Mouse (Mus musculus): ENCODE data around the gene Ncbp1.

Ncbp1 gene

DNA sequence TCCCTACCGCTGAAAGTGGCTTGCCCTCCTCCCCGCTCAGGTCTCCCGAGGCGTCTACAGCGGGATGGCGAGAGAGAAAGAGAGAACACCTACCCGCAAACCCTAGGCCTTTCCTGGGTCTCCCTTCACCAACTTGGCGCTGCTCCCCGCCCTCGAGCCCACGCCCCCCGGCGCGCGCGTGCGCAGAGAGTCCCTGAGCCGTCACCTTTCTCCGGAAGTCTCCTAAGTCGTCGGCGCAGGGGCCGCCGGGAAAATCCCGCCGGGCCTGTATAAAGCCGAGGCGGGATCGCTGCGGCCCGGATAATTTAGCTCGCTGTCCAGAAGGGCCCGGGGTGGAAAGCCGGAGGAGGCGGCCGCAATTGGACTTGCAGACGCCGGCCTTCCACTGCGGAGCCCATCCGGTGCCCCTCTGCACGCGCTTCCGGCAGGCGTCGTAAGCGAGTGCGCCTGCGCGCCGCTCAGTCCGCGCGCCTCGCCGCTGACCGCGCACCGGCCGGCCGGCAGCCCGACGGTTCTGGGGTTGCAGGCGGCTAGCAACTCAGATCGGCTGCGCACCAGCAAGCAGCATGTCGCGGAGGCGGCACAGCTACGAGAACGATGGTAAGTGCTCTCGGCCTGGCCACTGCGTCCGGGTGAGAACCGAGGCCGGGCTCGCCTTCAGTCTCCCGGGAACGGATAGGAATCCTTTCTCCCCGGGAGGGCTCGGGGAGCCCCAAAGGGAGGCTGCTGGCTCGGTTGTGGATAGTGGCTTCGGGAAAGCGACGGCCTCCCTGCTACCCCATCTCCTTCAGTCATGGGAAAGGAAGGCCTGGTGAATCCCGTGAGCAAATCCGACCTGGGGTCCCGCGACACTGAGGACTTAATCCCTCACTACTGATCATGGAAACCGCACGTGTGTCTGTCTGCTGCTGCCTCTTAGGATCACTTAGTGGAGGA is at the start of gene Ncbp1, which contains the start of gene Tstd2:
TSS of gene Ncbp1 (plus strand) at position 327 of the 936 bp plus-strand sequence.
TSS of gene Tstd2 (minus strand) at position 408 of the 936 bp plus-strand sequence.
- DNase-seq (ENCODE audit: low read depth, low spot score) = peak; percentile 97

DNA sequence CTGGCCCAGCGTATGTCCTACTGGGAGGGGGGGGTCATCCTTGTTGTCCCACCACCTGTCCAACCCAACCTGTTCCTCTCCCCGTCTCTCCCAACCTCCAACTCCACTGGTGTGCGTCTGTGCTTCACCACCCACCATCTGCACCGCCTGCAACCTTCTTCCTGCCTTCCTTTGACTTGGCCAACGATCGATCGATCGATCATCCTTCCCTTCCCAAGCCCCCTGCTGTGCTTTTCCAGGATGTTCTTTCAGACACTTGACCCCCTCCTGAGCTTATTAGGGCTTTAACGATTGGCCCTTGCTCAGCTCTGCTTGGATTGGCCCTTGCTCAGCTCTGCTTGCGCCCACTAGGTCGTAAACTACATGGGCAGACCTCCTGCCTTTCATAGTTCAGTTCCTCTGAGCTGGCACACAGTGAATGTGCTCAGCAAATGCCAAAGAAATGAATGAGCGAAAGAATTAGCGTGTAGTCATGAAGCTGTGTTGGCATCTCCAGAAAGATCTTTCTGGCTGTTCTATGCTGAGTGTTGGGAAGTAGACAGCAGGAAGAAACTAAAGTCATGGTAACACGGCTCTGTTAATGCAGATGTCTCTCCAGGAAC is 48.8 kb upstream of the Ncbp1 start:
- no peak for DNase-seq (ENCODE audit: low read depth, low spot score)

DNA sequence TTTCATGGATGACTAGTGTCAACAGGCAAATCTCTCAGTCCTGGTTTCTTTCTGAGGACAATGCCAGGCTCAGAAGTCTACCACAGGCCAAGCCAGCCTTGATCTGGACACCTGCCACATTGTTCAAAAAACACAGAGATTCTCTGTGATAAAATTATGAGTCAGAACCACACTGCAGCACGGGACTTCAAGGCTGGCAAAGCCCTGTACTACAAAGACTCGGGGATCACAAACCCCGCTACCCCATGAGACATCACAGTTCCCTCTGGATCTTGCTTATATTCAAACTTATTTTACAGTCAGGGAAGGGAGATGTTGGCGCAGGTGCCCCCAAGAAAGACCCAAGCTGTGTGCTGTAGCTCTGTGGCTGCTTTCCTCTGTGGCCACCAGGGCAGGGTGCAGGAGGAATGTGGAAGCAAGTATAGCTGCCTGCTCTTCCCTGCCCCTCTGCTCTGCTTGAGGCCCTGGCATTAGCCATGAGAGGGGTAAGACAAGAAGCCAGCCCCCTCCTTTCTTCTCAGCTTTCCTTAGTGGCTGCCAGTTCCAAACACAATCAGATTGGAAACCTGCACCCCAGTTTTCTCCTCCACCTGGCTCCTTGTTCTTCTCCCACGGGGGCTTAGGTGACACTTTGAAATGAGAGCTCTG is 45.9 kb upstream of the Ncbp1 start:
- DNase-seq (ENCODE audit: low read depth, low spot score) = no peak

DNA sequence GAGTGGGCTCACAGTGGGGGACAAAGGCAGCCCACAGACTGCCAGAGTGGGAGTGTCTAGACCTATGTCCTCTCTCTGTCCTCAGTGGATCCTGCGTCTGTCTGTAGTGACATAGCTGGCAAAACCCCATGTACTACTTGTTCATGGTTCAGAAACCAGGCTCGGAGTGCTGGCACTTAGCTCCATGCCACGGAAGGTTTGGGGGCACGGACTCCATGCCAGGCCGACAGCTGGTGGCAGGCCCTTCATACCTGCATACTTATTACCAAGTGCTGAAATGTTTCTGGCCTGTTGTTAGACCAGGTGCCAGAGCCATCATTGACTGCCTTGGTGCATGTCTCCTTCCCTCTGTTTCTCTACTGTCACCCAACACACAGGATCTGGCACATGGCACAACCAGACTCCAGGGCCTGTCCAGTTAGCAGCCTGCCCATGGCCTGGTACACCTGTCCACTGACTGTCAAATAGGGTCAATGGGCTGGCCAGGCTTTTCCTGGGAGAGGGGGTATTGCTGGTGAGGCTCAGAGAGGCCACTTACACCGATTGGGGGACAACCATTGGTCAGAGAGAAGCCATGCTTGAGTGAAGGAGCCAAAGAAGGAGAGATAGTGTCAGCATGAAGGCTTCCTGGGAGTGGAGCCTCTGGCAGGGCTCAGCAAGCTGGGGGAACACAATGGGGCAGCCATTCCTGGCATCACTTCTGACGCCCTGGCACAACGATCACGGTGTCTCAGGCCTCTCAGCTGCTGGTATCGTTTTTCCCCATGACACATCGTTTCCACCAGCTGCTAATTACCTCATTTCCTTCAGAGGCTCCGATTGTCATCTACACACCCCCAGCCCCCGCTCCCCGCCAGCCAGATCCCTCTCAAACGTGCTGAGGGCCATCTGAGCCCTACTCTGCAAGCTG is 43.2 kb upstream of the Ncbp1 start:
- DNase-seq (ENCODE audit: low read depth, low spot score) = peak; percentile 76

DNA sequence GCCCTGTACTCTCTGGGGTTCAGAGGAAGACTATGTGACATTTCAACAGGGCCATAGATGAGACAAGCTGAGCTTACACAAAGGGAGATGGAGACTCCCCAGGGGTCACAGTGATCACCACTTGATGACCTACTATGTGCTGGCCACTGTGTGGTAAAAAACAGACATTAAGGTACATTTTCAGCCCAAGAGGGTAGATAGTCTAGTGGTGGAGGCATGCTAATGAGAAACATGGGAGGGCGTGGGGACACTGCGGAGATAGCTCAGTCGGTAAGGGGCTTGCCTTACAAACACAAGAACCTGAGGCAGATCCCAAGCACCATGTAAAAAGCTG is 42.6 kb upstream of the Ncbp1 start:
- no peak for DNase-seq (ENCODE audit: low read depth, low spot score)

- DNase-seq (ENCODE audit: low read depth, low spot score) = no peak
Measured at GRCm38 (mm10) chr4:46096546-46096945, 41.9 kb upstream of the Ncbp1 start.

DNA sequence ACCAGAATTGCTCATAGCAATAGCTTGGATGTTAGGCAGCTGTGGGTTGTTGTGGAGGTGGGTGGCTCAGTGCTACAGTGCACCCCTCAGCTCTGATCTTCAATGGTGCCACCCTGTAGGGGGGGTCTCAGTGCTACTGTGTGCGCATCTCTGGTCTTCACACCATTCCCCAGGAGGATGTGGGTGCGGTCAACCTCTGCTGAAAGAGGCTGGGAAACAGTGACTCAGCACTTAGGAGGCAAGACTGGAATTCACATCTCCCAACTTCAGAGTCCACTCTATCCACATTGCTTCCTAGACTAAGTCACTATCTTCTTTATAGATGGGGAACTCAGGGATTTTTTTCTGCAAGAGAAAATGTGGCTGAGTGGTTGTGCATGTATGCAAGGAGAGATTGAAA is 40.8 kb upstream of the Ncbp1 start:
- peak; percentile 4 for DNase-seq (ENCODE audit: low read depth, low spot score)

GRCm38 (mm10) chr4:46099132-46099531 is 39.3 kb upstream of the Ncbp1 start:
- peak; percentile 9 for DNase-seq (ENCODE audit: low read depth, low spot score)

GRCm38 (mm10) chr4:46100539-46100938 is 37.9 kb upstream of the Ncbp1 start:
- DNase-seq (ENCODE audit: low read depth, low spot score) = no peak

GRCm38 (mm10) chr4:46101211-46101711 is 37.2 kb upstream of the Ncbp1 start:
- no peak for DNase-seq (ENCODE audit: low read depth, low spot score)

- DNase-seq (ENCODE audit: low read depth, low spot score) = no peak
Measured at GRCm38 (mm10) chr4:46102078-46102769, 36.2 kb upstream of the Ncbp1 start.

- no peak for DNase-seq (ENCODE audit: low read depth, low spot score)
Measured at GRCm38 (mm10) chr4:46110084-46110483, 28.3 kb upstream of the Ncbp1 start.

DNA sequence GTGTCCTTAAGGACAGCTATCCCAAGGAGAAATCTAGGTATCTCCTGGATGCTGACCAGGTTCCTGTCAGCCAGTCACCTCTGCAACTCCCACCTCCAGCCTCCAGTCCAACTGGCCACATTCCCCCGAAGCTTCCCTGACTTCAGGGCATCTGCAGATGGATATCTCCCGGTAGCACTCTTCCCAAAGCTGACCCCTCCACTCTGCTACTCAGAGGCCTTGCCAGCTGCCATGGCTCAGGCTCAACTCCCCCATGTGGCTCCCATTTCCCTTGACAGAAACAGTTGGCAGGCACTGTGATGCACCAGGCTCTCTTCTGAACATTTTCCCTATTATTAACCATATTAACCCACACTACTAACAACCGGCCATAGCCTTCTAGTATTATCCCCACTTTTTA is 27.1 kb upstream of the Ncbp1 start:
- DNase-seq (ENCODE audit: low read depth, low spot score) = no peak

- no peak for DNase-seq (ENCODE audit: low read depth, low spot score)
Measured at GRCm38 (mm10) chr4:46115308-46115707, 23.1 kb upstream of the Ncbp1 start.

GRCm38 (mm10) chr4:46116544-46117175 is 21.8 kb upstream of the Ncbp1 start:
- DNase-seq (ENCODE audit: low read depth, low spot score) = no peak

- DNase-seq (ENCODE audit: low read depth, low spot score) = no peak
Measured at GRCm38 (mm10) chr4:46117536-46117935, 20.9 kb upstream of the Ncbp1 start.

DNA sequence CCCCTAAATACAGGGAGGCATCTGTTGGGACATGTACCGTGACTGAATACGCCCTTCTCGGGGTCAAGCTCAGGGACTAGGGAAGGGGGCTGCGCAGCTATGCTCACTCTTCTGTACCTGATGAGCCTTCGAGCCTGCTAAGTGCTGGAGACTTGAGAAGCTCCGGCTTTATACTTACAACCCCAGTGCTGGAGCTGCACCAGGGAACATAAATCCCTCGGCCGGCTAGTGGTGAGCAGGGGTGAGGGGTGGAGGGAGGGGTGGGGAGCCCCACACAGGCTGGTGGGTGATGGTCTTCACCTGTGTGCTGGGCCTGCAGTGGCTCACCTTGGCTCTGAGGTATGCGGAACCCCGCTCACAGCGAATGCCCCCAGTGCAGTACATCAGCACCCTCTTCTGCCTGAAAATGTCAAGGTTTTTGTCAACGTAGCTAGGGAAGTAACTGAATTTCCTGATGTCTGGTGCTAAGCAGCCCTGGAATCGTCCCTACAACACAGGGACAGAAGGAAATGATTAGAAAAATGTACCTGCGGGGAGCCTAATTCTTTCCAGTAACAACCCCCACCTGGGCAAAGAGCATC is 18.8 kb upstream of the Ncbp1 start:
- no peak for DNase-seq (ENCODE audit: low read depth, low spot score)

GRCm38 (mm10) chr4:46120767-46121166 is 17.6 kb upstream of the Ncbp1 start:
- no peak for DNase-seq (ENCODE audit: low read depth, low spot score)

DNA sequence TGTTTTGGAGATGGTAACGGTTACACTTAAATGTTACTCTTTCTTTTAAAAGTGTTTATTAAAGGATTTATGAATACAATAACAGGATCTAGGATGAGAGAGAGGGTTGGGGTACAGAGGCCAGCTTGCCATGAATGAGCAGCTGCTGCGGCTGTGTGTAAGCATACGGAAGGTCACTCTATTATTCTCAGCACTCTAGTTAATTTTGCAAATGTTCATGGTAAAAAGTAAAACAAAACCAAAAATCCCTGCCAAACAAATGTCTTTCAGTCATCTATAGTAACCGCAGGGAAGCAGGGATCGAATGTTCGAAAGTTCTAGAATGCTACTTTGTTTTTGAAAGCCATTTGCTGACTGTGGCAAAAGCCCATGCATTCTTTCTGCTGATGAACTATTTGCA is 15.1 kb upstream of the Ncbp1 start:
- no peak for DNase-seq (ENCODE audit: low read depth, low spot score)

DNA sequence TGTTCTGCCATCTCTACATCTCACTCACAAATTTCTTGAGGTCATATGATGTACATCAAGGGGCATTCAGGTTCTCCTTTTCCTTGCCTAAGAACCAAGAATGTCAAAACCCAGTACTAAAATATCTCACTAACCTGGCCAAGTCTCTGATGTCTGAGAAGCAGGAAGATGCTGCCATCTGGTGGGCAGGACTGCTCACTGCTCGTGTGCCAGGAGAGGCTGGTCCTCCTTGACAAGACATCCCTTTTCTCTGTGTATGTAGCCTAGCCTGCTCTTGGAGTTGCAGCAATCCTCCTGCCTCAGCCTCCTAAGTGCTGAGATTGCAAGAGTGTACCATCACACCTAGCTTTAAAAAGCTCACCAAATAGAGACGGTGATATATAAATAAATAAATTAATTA is 11.9 kb upstream of the Ncbp1 start:
- peak; percentile 86 for DNase-seq (ENCODE audit: low read depth, low spot score)
